Mouse (Mus musculus): Measurements from ENCODE around the gene Klhl29. TPM values are rescaled to one million over a fixed set of nuclear protein-coding genes. Genes with fewer than 3 reads are reported as not detected.

Gene Klhl29
- total and polyA plus RNA-seq, 3 experiments: not detected

DNA sequence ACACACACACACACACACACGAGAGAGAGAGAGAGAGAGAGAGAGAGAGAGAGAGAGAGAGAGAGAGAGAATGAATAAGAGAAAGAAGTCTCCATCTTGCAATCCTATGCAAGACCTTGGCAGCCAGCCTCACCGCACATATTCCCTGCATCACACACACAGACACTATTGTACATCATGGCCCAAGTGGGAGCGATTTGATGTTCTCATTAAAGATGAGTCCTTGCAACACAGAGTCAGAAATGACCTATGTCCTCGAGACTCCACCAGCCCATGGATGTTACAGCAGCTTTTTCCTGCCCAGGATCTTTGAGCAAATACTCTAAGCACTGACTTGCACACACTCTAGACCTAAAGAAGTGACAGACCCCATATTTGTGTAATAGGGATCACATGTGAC, 114.0 kb downstream of the Klhl29 start:
- Histone ChIP-seq H3K4me1 (ENCODE audit: control insufficient read depth in 1 of 2, insufficient read depth in 2 of 2, low read length in 2 of 2) (no peaks in the 10 kb centered on the region), H3K36me3 (ENCODE audit: control insufficient read depth in 1 of 2, insufficient read depth in 2 of 2, low read length in 2 of 2) (no peaks in the 10 kb centered on the region), H3K4me3 (ENCODE audit: control insufficient read depth in 1 of 2, insufficient read depth in 1 of 2, low read depth in 2 of 2, low read length in 2 of 2) (no peak overlapping the region), H3K9me3 (replicated peaks; ENCODE audit: insufficient read depth, low read length) (no peaks in the 10 kb centered on the region), H3K27ac (ENCODE audit: control insufficient read depth, low read depth, low read length) (no peak overlapping the region), H3K27me3 (ENCODE audit: control insufficient read depth in 1 of 2, insufficient read depth in 2 of 2, low read length in 2 of 2) (no peaks in the 10 kb centered on the region), H3K9ac (ENCODE audit: control insufficient read depth, low read depth, low read length, poor library complexity, severe bottlenecking) (no peak overlapping the region), H3K79me2 (ENCODE audit: control insufficient read depth, insufficient read depth, low read length, poor library complexity) (no peaks in the 10 kb centered on the region)
- DNase-seq (ENCODE audit: low read depth, low spot score): no peak
- TF ChIP-seq USF1 (IDR thresholded peaks at IDR 0.05; ENCODE audit: low read depth, low read length): no peak
- no peak for TF ChIP-seq POLR2AphosphoS5 (IDR thresholded peaks at IDR 0.05; ENCODE audit: borderline replicate concordance, low read depth, low read length)
- no peak for TF ChIP-seq POLR2AphosphoS2 (IDR thresholded peaks at IDR 0.05; ENCODE audit: low read length)
- no peak for TF ChIP-seq KAT2A (conservative IDR thresholded peaks at IDR 0.05; ENCODE audit: low read depth, low read length)
- no peak for TF ChIP-seq ZNF384 (IDR thresholded peaks at IDR 0.05; ENCODE audit: low read depth, low read length)
- TF ChIP-seq TBP (IDR thresholded peaks at IDR 0.05; ENCODE audit: low read depth, low read length): no peak
- no peak for TF ChIP-seq HCFC1 (IDR thresholded peaks at IDR 0.05; ENCODE audit: low read depth, low read length)
- no peak for TF ChIP-seq NELFE (IDR thresholded peaks at IDR 0.05; ENCODE audit: low read depth, low read length)
- no peak for TF ChIP-seq MXI1 (IDR thresholded peaks at IDR 0.05; ENCODE audit: low read depth, low read length)
- no peak for TF ChIP-seq POLR2A (IDR thresholded peaks at IDR 0.05; ENCODE audit: control insufficient read depth in 1 of 2, insufficient read depth in 1 of 2, low read depth in 1 of 2, low read length in 2 of 2, poor library complexity in 1 of 2)
- TF ChIP-seq EP300 (IDR thresholded peaks at IDR 0.05; ENCODE audit: low read depth in 1 of 2, low read length in 2 of 2): no peak
- TF ChIP-seq ZMIZ1 (IDR thresholded peaks at IDR 0.05; ENCODE audit: low read depth, low read length): no peak
- TF ChIP-seq RAD21 (IDR thresholded peaks at IDR 0.05; ENCODE audit: low read depth, low read length): no peak
- TF ChIP-seq MYC (IDR thresholded peaks at IDR 0.05; ENCODE audit: low read depth, low read length): no peak
- TF ChIP-seq SMC3 (IDR thresholded peaks at IDR 0.05; ENCODE audit: low read depth, low read length): no peak
- TF ChIP-seq MEF2A (IDR thresholded peaks at IDR 0.05; ENCODE audit: extremely low read depth, insufficient replicate concordance, low read depth, low read length, poor library complexity, severe bottlenecking): no peak
- TF ChIP-seq SIN3A (IDR thresholded peaks at IDR 0.05; ENCODE audit: low read length): no peak
- no peak for TF ChIP-seq JUND (IDR thresholded peaks at IDR 0.05; ENCODE audit: low read depth, low read length)
- TF ChIP-seq MYB (IDR thresholded peaks at IDR 0.05; ENCODE audit: low read depth, low read length): no peak

DNA sequence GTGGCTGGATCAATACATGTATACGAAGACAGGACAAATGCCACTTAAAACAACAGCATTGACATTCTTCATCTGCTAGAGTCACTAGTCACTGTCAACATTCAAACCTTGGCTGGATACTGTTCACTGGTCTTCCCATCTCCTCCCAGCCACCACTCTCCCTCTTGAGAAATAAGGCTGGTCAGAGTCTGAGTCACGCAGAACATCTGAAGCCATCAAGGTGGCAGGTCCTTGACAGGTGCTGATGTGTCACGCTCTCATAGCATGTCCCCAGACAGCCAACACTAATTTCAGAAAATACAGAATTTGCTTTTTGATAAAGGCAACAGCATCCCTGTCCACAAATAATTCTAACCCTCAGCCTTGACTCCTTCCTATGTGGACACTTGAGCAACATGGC, 116.7 kb downstream of the Klhl29 start:
- no peak for TF ChIP-seq MAX (IDR thresholded peaks at IDR 0.05; ENCODE audit: low read length)
- TF ChIP-seq ZKSCAN1 (IDR thresholded peaks at IDR 0.05; ENCODE audit: low read depth, low read length): no peak
- no peak for TF ChIP-seq RCOR1 (IDR thresholded peaks at IDR 0.05; ENCODE audit: low read depth, low read length)
- TF ChIP-seq POLR2AphosphoS2 (IDR thresholded peaks at IDR 0.05; ENCODE audit: low read length): no peak
- TF ChIP-seq GATA1 (IDR thresholded peaks at IDR 0.05; ENCODE audit: low read depth, low read length): no peak
- no peak for TF ChIP-seq ELF1 (IDR thresholded peaks at IDR 0.05; ENCODE audit: low read depth, low read length)
- TF ChIP-seq TBP (IDR thresholded peaks at IDR 0.05; ENCODE audit: low read depth, low read length): no peak
- TF ChIP-seq CTCF (IDR thresholded peaks at IDR 0.05 in 2 of 3, conservative IDR thresholded peaks at IDR 0.05 in 1 of 3; ENCODE audit: control insufficient read depth in 1 of 3, insufficient read depth in 1 of 3, low read depth in 2 of 3, low read length in 3 of 3, poor library complexity in 1 of 3, severe bottlenecking in 1 of 3): no peak
- TF ChIP-seq UBTF (IDR thresholded peaks at IDR 0.05; ENCODE audit: borderline replicate concordance, insufficient read depth, low read depth, low read length): no peak
- TF ChIP-seq ZMIZ1 (IDR thresholded peaks at IDR 0.05; ENCODE audit: low read depth, low read length): no peak
- TF ChIP-seq NELFE (IDR thresholded peaks at IDR 0.05; ENCODE audit: low read depth, low read length): no peak
- no peak for TF ChIP-seq CHD1 (IDR thresholded peaks at IDR 0.05; ENCODE audit: low read depth, low read length)
- no peaks in the 10 kb centered on the region for H3K79me2 ChIP-seq (ENCODE audit: control insufficient read depth, insufficient read depth, low read length, poor library complexity)
- H3K36me3 ChIP-seq (ENCODE audit: control insufficient read depth in 1 of 2, insufficient read depth in 2 of 2, low read length in 2 of 2): no peaks in the 10 kb centered on the region

More for the DNA sequence above, 116.7 kb downstream of the Klhl29 start:
- no peak for DNase-seq (ENCODE audit: low read depth, low spot score)
- no peaks in the 10 kb centered on the region for H3K4me1 ChIP-seq (ENCODE audit: control insufficient read depth in 1 of 2, insufficient read depth in 2 of 2, low read length in 2 of 2)
- no peak overlapping the region for H3K27ac ChIP-seq (ENCODE audit: control insufficient read depth, low read depth, low read length)
- H3K4me3 ChIP-seq (ENCODE audit: control insufficient read depth in 1 of 2, insufficient read depth in 1 of 2, low read depth in 2 of 2, low read length in 2 of 2): no peak overlapping the region
- no peak overlapping the region for H3K9ac ChIP-seq (ENCODE audit: control insufficient read depth, low read depth, low read length, poor library complexity, severe bottlenecking)
- H3K9me3 ChIP-seq (replicated peaks; ENCODE audit: insufficient read depth, low read length): no peaks in the 10 kb centered on the region
- no peaks in the 10 kb centered on the region for H3K27me3 ChIP-seq (ENCODE audit: control insufficient read depth in 1 of 2, insufficient read depth in 2 of 2, low read length in 2 of 2)
